Comparison of ENCODE assay signal across 8 mouse cellular contexts in the genomic region with DNA sequence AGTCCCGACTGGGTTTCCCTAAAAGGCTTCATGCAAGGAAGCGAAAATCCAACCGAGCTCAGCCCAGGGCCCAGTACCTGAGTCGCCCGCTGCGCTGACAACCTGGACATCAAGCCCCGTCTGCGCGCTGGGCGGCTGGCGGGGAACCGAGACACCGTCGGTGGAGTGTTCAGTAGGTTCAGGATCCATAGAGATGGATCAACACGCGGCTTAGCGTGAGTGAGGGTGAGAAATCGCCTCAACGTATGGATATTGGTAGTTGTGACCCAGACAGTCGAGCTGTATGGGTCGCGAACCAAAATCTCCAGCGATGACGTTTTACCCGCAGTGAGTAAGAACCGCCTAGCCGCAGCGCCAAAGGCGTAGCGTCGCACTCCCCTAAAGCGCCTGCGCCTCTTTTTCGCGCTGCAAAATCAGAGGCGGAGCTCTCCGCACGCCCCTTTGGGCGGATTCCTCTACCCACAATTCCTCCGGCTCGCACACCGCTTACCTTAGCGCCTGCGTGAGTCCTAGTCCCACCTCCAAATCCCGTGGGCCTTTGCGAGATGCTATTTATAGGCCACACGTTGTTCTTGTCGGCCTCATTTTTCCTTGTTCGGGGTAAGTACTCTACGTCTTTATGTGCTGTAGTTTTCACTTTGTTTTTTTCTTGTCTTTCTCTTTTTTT. TPM values are rescaled to one million over a fixed set of nuclear protein-coding genes. Genes with fewer than 3 reads are reported as not detected.
A peak's percentile ranks its signal among the peaks of the same experiment; 100 is the strongest.
DNase-seq lines count a peak whose midpoint lies in the region; ATAC-seq lines count a peak whose summit lies in the region.

Gene Slc3a2, minus strand, starts transcription at position 463 of the 667 bp plus-strand sequence.

- peaks cover 24% of the 10 kb centered on the region for H3K36me3 ChIP-seq in lung, embryonic 16.5 days (ENCODE audit: control insufficient read depth, insufficient read depth, low read length)

- ATAC-seq in hematopoietic stem cell, adult 5-6 weeks (replicated peaks in 1 of 2; ENCODE audit: insufficient read depth in 1 of 2, low FRiP score in 2 of 2, low TSS enrichment in 1 of 2, low read depth in 1 of 2, poor library complexity in 2 of 2, severe bottlenecking in 2 of 2), result peak; percentile 89 to 91
- peak; percentile 98 for ATAC-seq in lung, embryonic 16.5 days (ENCODE audit: low read depth)

- WGBS in lung, embryonic 16.5 days, result under 1% methylated on average over 50 of the region's 50 CpGs

- DNase-seq in MEL-GATA-1-ER (ENCODE audit: extremely low read depth, low read depth), result peak; percentile 96
- DNase-seq in cerebellum, adult 8-10 months, result peak; percentile 96
- DNase-seq in forelimb bud, embryonic 11.5 days (ENCODE audit: low read depth, low spot score), result peak; percentile 99
- peak; percentile 94 for DNase-seq in layer of hippocampus, adult 9-10 months (ENCODE audit: low spot score)
- peak; percentile 74 for DNase-seq in ovary, postnatal 10 days (ENCODE audit: low spot score)
- DNase-seq in thymus, postnatal 10 days (ENCODE audit: low spot score in 2 of 2), result peak; percentile 91 to 95

- H3K27ac ChIP-seq in lung, embryonic 16.5 days (ENCODE audit: low read length), result peak within 1 kb of the TSS; percentile 96

- H3K4me1 ChIP-seq in lung, embryonic 16.5 days (replicated peaks; ENCODE audit: control insufficient read depth, insufficient read depth, low read length), result peaks cover 18% of the 10 kb centered on the region

- H3K9me3 ChIP-seq in lung, embryonic 16.5 days (ENCODE audit: control insufficient read depth, low read length), result no peaks in the 10 kb centered on the region

- no peaks in the 10 kb centered on the region for H3K27me3 ChIP-seq in lung, embryonic 16.5 days (ENCODE audit: control insufficient read depth, insufficient read depth, low read depth, low read length)

- peak within 1 kb of the TSS; percentile 95 for H3K4me3 ChIP-seq in lung, embryonic 16.5 days (ENCODE audit: low read length)

- peak within 1 kb of the TSS; percentile 98 for H3K9ac ChIP-seq in lung, embryonic 16.5 days (ENCODE audit: low read length)

- peak within 1 kb of the TSS; percentile 81 for H3K4me2 ChIP-seq in lung, embryonic 16.5 days (ENCODE audit: low read depth, low read length)

RNA-seq across cellular contexts. Expression of gene Slc3a2, which starts in this region (rescaled TPM):
- 88.1 and 113 TPM in 2 replicates for total RNA-seq in hematopoietic stem cell, adult 5-6 weeks (2017)
- 77.0 and 78.8 TPM in 2 replicates for polyA plus RNA-seq in lung, embryonic 16.5 days (2015; fragmentation: Nextera tagmentation; extraction: Ambion mirVana)

Comparison
In these comparisons a context has a peak if more than half of its experiments do, and no peak if none do; other contexts are left out.
1. Peak in every context shown above with its lines: DNase-seq, ATAC-seq, H3K4me3 ChIP-seq and H3K27ac ChIP-seq.